Mouse (Mus musculus) lung, adult 10 weeks (tissue): ENCODE results near the gene Dera. TPM values are rescaled to one million over a fixed set of nuclear protein-coding genes. Genes with fewer than 3 reads are reported as not detected.

Experiments used
- polyA plus RNA-seq: library from polyadenylated mRNA; stranded (reverse); fragments of 350-450 nt; fragmentation: Illumina TruSeq; extraction: RNeasy Lipid Tissue Mini Kit (QIAGEN cat#74804); gene quantifications from one replicate; pipeline ENCODE4 v1.2.3, GENCODE M21; 2014; ENCODE audit warnings: low read depth, low replicate concordance; ENCODE audit not compliant: insufficient read depth

Gene Dera
- polyA plus RNA-seq: 10.7 TPM

DNA sequence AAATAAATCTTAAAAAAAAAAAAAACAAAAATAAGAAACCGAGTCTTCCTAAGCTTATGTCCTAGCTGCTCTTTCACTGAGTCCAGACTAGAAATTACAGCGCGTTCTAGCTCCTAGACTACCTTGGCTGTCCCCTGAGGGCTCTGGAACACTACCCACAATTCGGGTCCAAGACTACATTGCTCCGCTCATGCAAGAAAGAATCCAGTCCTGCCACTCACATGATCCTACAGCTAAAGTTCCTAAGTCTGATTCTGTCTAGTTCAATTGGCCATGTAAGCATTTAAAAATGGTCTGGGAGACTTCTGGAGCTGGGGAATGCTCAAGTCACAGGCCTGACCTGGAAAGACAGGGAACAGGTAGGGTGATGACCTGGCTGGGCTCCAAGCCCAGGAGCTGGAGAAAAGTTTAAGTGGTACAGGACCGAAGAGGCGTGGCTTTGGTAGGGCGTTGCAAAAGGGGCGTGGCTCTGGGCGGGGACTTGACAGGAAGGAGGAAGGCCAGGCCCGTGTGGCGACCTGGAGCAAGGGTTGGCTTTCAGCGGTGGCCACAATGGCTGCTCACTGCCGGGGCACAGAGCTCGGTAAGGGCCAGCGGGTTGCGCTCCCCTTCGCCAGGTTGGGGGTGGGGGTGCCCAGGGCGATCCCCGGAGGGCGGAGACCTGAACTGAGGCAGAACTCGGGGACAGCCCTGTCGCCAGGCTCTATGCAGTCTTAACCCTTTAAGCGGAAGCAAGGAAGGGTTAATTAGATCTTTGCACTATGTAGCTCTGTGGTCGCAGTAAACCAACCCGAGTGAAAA is at the start of gene Dera:
Gene Dera, plus strand, starts transcription at position 491 of the 801 bp plus-strand sequence.

DNA sequence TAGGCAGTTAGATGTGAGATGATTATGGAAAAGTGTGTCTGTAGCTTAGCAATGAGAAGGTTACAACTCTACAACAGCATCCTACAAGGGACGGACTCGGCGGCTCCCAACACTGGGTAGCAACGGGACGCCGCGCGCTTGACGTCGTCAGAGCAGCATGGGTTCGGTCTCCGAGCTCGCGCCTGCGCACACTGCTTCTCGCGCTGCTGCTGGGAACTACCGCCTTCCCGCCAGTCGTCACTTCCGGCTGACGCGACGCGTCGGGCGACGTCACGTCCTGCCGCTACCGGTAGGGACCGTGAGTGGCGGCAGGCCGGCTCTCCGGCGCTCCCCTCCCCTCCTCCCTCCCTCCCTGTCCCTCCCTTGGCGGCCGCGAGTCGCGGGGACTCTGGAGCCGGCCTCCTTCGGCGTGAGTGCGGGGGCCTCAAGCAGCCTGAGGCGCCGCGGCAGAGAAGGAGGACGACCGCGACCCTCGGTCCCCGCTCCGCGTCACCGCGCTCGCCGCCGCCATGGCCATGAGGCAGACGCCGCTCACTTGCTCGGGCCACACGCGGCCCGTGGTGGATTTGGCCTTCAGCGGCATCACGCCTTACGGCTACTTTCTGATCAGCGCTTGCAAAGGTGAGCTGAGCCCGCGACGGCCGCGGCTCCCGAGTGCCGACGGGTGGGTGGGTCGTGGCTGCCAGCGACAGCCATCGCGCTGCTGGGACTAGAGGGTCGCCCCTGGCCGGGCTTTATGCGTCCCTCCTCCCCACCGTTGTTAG is 19.3 kb upstream of the Dera start, which contains the start of gene Strap:
Gene Strap, plus strand, starts transcription at position 233 of the 764 bp plus-strand sequence.

Other genes starting within 250 kb of the Dera start
- gene Eps8, start 99.7 kb upstream of the Dera start, polyA plus RNA-seq: 9.1 TPM
- 51.8 TPM for gene Strap, start 19.5 kb upstream of the Dera start, polyA plus RNA-seq